Mouse (Mus musculus) lung, postnatal 0 days (tissue): ENCODE measurements around the gene Inpp5f. TPM values are rescaled to one million over a fixed set of nuclear protein-coding genes. Genes with fewer than 3 reads are reported as not detected.

ENCODE experiments used
- ATAC-seq: fragments of 200-750 bp; cut with Nextera tagmentation; 2 replicates; pipeline ENCODE4 v1.8.0; 2017; ENCODE audit warnings: moderate library complexity
- DNase-seq: peaks from one replicate; pipeline ENCODE4 v3.0.0-alpha.2; 2016; ENCODE audit warnings: low spot score
- H3K27ac ChIP-seq: fragments of 300-500 bp; sonication (generic); 2 replicates; pipeline ENCODE4 v1.5.1; 2014; ENCODE audit warnings: antibody characterized with exemption, mild to moderate bottlenecking, low read length, mixed read lengths
- H3K27me3 ChIP-seq: fragments of 300-500 bp; sonication (generic); replicated peaks from 2 replicates; pipeline ENCODE4 v1.6.1; 2014; ENCODE audit warnings: low read length, mixed read lengths; ENCODE audit not compliant: insufficient read depth
- H3K36me3 ChIP-seq: fragments of 300-500 bp; sonication (generic); 2 replicates; pipeline ENCODE4 v1.6.1; 2014; ENCODE audit warnings: low read length, mixed read lengths; ENCODE audit not compliant: insufficient read depth
- H3K4me1 ChIP-seq: fragments of 300-500 bp; sonication (generic); 2 replicates; pipeline ENCODE4 v1.6.1; 2014; ENCODE audit warnings: antibody characterized with exemption, low read depth, low read length, mixed read lengths; ENCODE audit not compliant: insufficient read depth
- H3K4me2 ChIP-seq: fragments of 300-500 bp; sonication (generic); replicated peaks from 2 replicates; pipeline ENCODE4 v1.6.1; 2014; ENCODE audit warnings: low read depth, mild to moderate bottlenecking, low read length, moderate library complexity, mixed read lengths
- H3K4me3 ChIP-seq: fragments of 300-500 bp; sonication (generic); 2 replicates; pipeline ENCODE4 v1.5.1; 2014; ENCODE audit warnings: low read depth, low read length
- H3K9ac ChIP-seq: fragments of 300-500 bp; sonication (generic); replicated peaks from 2 replicates; pipeline ENCODE4 v1.6.1; 2014; ENCODE audit warnings: low read depth, mild to moderate bottlenecking
- H3K9me3 ChIP-seq: fragments of 300-500 bp; sonication (generic); 2 replicates; pipeline ENCODE4 v1.6.1; 2016; ENCODE audit warnings: low read length, mixed read lengths
- CTCF ChIP-seq: IDR thresholded peaks from 2 replicates; pipeline ENCODE4 v1.5.1; 2016; ENCODE audit warnings: antibody characterized with exemption, mild to moderate bottlenecking
- EP300 ChIP-seq: IDR thresholded peaks from 2 replicates; pipeline ENCODE4 v1.6.1; 2016; ENCODE audit warnings: antibody characterized with exemption, mild to moderate bottlenecking, control low read depth
- WGBS: fragments of 180-500 bp; shearing (Covaris S2); extraction: QIAGEN DNeasy Blood & Tissue Kit; methylation state at CpG from one replicate; pipeline ENCODE4 v1.1.7; 2014; 5-methylcytosine and 5-hydroxymethylcytosine counted together
- polyA plus RNA-seq: library from polyadenylated mRNA; unstranded; fragments of >200 nt; fragmentation: Nextera tagmentation; extraction: Ambion mirVana; gene quantifications from 2 replicates; pipeline ENCODE4 v1.2.1, GENCODE M21; 2015

Gene Inpp5f
- polyA plus RNA-seq, 1 experiment from 2014 or later, result 10.7 TPM

DNA sequence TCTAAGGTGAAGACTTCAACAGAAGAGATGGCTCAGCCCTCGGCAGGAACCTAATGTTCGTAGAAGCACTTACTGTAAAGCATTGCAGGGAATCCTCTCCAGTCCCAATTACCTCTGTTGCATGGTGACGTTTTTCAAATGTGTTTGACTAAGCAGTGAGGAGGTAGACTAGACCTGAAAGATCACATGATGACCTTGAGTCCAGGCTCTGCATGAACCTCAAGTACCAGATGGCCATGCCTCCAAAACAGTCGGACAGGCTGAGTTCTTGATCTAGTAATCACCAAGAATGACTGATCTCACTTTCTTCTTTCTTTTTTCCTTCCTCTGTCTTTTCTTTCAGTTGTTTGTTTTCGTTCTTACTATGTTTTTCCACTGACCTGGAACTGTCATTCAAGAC, 31.3 kb downstream of the Inpp5f start:
- Histone ChIP-seq H3K4me2 (no peak overlapping the region), H3K9ac (no peak overlapping the region), H3K36me3 (no peaks in the 10 kb centered on the region), H3K27ac (no peak overlapping the region), H3K27me3 (no peaks in the 10 kb centered on the region), H3K4me1 (no peaks in the 10 kb centered on the region), H3K9me3 (no peaks in the 10 kb centered on the region), H3K4me3 (no peak overlapping the region)
- DNase-seq (no peak), ATAC-seq (no peak)
- no peak for TF ChIP-seq CTCF
- TF ChIP-seq EP300, result no peak
- 65% methylated on average over 5 of the region's 5 CpGs for WGBS

DNA sequence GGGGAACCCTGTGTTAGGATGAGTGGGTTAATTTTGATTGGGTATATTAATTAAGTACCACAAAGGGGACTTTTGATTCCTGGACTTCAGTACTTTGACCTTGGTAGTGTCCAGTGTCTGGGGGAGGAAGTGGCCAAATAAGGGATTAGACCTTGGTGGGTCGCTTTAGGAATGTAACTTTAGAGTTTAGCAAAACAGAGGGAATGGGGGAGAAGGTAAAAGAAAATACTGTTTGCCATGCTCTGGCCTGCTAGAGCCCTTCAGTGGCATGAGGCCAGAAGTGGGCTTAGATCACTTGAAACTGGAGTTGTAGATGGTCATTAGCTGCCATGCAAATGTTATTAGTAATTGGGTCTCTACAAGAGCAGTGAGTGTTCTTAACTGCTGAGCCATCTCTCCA, 45.8 kb downstream of the Inpp5f start:
- DNase-seq, result no peak
- no peak for ATAC-seq
- H3K9me3 ChIP-seq, result no peaks in the 10 kb centered on the region
- no peaks in the 10 kb centered on the region for H3K27me3 ChIP-seq
- no peaks in the 10 kb centered on the region for H3K4me1 ChIP-seq
- H3K4me3 ChIP-seq, result no peak overlapping the region
- TF ChIP-seq CTCF, result no peak
- TF ChIP-seq EP300, result no peak
- no peak overlapping the region for H3K9ac ChIP-seq
- no peak overlapping the region for H3K4me2 ChIP-seq
- H3K36me3 ChIP-seq, result no peaks in the 10 kb centered on the region
- no peak overlapping the region for H3K27ac ChIP-seq
- 94% methylated on average over 1 of the region's 1 CpGs for WGBS

DNA sequence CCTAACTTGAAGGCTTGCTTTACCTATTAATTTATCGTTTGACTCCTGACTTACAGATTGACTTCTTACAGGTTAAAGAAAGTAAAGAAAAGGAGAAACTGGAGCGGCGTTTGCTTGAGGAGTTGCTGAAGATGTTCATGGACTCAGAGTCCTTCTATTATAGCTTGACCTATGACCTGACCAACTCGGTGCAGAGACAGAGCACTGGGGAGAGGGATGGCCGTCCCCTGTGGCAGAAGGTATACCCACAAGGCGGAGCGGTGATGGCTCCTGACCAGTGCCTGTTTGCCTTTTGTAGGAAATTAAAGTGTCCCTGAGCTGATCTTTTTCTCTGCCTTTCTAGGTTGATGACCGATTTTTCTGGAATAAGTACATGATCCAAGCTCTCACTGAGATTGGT, 52.8 kb downstream of the Inpp5f start:
- H3K4me3 ChIP-seq, result no peak overlapping the region
- H3K27me3 ChIP-seq, result no peaks in the 10 kb centered on the region
- no peak for ATAC-seq
- 86% methylated on average over 8 of the region's 8 CpGs for WGBS
- no peaks in the 10 kb centered on the region for H3K4me1 ChIP-seq
- H3K27ac ChIP-seq, result no peak overlapping the region
- no peaks in the 10 kb centered on the region for H3K9me3 ChIP-seq
- 0 out of 2 replicates have a peak, but pooled peaks cover 8% of the 10 kb centered on the region for H3K36me3 ChIP-seq
- H3K4me2 ChIP-seq, result no peak overlapping the region
- no peak for DNase-seq
- TF ChIP-seq EP300, result no peak
- no peak for TF ChIP-seq CTCF
- no peak overlapping the region for H3K9ac ChIP-seq

DNA sequence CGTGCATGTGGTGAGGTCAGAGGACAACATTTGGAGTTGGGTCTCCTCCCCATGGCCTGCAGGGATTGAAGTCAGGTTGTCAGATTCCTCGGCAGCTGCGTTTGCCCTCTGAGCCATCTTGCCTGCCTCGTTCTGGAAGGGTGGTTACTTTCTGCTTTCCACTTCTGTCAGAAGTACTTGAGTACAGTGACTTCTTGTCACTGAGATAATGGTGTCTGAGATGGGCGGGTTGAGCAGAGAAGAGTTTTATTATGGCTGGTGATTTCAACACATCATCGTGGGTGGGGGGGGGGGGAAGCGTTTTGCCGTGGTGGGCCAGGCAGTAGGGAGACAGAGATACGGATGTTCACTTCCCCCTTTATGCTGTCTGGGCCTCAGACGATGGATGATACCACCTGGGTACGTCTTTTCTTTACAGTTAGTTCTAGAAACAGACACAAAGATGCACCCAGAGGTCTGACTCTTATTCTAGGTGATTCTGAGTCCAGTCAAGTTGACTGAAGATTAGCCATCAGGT, 53.8 kb downstream of the Inpp5f start:
- H3K27ac ChIP-seq, result no peak overlapping the region
- no peak for TF ChIP-seq EP300
- no peak for TF ChIP-seq CTCF
- WGBS, result 85% methylated on average over 11 of the region's 11 CpGs

DNA sequence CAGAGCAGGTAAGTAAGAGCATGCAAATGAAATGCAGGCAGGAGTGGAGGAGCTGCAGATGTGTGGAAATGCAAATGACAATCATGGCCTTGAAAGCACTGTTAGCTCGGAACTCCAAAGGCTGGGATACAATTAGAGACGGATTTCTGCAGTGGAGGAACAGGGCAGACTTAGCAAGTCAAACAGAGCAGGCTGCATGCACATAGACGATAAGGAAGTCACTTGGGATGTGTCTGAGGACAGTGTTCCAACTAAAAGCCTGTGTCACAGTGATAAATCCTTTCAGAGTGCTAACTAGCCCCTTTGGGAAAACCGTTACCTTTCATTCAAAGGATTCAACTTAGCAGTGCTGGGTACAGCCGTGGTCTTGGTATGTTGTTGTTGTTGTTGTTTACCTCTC, 56.7 kb downstream of the Inpp5f start:
- Histone ChIP-seq H3K4me3 (no peak overlapping the region), H3K27ac (no peak overlapping the region), H3K4me1 (0 out of 2 replicates have a peak, but pooled peaks cover 3% of the 10 kb centered on the region), H3K9ac (no peak overlapping the region), H3K27me3 (no peaks in the 10 kb centered on the region), H3K9me3 (no peaks in the 10 kb centered on the region), H3K4me2 (no peak overlapping the region), H3K36me3 (0 out of 2 replicates have a peak, but pooled peaks cover 12% of the 10 kb centered on the region)
- TF ChIP-seq CTCF, result no peak
- no peak for TF ChIP-seq EP300
- 72% methylated on average over 5 of the region's 5 CpGs for WGBS
- ATAC-seq (no peak), DNase-seq (no peak)

More for the DNA sequence above, 53.8 kb downstream of the Inpp5f start:
- H3K4me1 ChIP-seq, result no peaks in the 10 kb centered on the region
- DNase-seq, result no peak
- ATAC-seq, result no peak
- H3K9ac ChIP-seq, result no peak overlapping the region
- H3K4me2 ChIP-seq, result no peak overlapping the region
- H3K27me3 ChIP-seq, result no peaks in the 10 kb centered on the region
- H3K36me3 ChIP-seq, result 0 out of 2 replicates have a peak, but pooled peaks cover 10% of the 10 kb centered on the region
- no peak overlapping the region for H3K4me3 ChIP-seq
- no peaks in the 10 kb centered on the region for H3K9me3 ChIP-seq

DNA sequence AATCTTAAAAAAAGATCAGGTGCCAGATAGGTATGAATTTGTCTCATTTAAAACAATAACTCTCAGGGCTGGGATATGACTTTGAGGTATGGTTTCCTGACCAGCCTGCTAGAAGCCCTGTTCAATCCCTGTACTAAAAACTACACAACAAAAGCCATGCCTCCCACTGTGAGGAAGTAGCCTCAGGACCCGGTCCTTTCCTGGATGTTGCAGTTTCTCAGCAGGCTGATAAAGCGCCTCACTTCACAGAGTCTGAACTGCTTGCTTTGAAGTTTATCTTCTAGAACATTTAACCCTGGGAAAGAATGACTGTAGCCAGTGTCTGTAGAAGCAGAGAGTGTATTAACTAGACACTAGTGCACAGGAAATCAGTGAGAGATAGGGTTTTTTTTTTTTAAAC, 57.7 kb downstream of the Inpp5f start:
- WGBS, result 44% methylated on average over 2 of the region's 2 CpGs

DNA sequence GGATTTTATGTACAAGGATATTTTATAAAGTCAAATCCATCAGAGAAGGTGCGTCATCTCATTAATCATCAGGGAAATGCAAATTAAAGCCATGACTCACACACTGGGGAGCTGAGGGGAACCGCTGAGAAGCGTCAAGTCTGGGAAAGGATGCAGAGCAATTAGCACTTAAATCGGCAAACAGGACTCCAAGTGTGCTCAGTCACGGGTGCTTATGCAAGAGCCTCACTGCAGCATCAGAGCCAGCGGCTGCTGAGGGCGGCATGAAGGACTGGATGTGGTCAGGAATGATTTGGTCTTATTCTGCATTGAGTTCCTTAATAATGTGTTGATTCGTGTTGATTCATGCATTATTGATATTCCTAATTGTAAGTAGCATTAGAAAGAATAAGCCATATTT, 60.8 kb downstream of the Inpp5f start:
- Histone ChIP-seq H3K9ac (no peak overlapping the region), H3K4me2 (no peak overlapping the region), H3K36me3 (0 out of 2 replicates have a peak, but pooled peaks cover 7% of the 10 kb centered on the region), H3K27me3 (no peaks in the 10 kb centered on the region), H3K27ac (no peak overlapping the region), H3K4me1 (0 out of 2 replicates have a peak, but pooled peaks cover 3% of the 10 kb centered on the region), H3K9me3 (no peaks in the 10 kb centered on the region), H3K4me3 (no peak overlapping the region)
- DNase-seq (peak; percentile 33), ATAC-seq (no peak; the same call in 1 of the 2 replicates)
- no peak for TF ChIP-seq EP300
- TF ChIP-seq CTCF, result no peak
- 35% methylated on average over 8 of the region's 8 CpGs for WGBS

More for the DNA sequence above, 57.7 kb downstream of the Inpp5f start:
- Histone ChIP-seq H3K9ac (no peak overlapping the region), H3K4me3 (no peak overlapping the region), H3K9me3 (no peaks in the 10 kb centered on the region), H3K27ac (no peak overlapping the region), H3K36me3 (0 out of 2 replicates have a peak, but pooled peaks cover 12% of the 10 kb centered on the region), H3K4me2 (no peak overlapping the region), H3K27me3 (no peaks in the 10 kb centered on the region), H3K4me1 (0 out of 2 replicates have a peak, but pooled peaks cover 3% of the 10 kb centered on the region)
- ATAC-seq, result no peak
- no peak for DNase-seq
- TF ChIP-seq CTCF (no peak), EP300 (no peak)
